In genomic region chr1:77496468-77497181, GRCm38 (mm10) we compare ENCODE assay signal across 7 mouse cellular contexts. TPM values are rescaled to one million over a fixed set of nuclear protein-coding genes. Genes with fewer than 3 reads are reported as not detected.
DNase-seq lines count a peak whose midpoint lies in the region; ATAC-seq lines count a peak whose summit lies in the region.

No protein-coding gene starts in this region.

- peaks cover 59% of the 10 kb centered on the region for H3K4me1 ChIP-seq in hindbrain, embryonic 14.5 days (replicated peaks; ENCODE audit: control insufficient read depth, insufficient read depth, low read length)
- H3K4me1 ChIP-seq in neural tube, embryonic 13.5 days (replicated peaks): peaks cover 80% of the 10 kb centered on the region

- H3K4me2 ChIP-seq in hindbrain, embryonic 14.5 days (replicated peaks): peak overlapping the region; percentile 40
- H3K4me2 ChIP-seq in neural tube, embryonic 13.5 days: peak overlapping the region; percentile 49

- H3K9me3 ChIP-seq in hindbrain, embryonic 14.5 days (ENCODE audit: control insufficient read depth, low read length): no peaks in the 10 kb centered on the region
- no peaks in the 10 kb centered on the region for H3K9me3 ChIP-seq in neural tube, embryonic 13.5 days

- intact Hi-C loops in left cerebral cortex, postnatal 10 days (cut with DNase I): no loop called here

- H3K27ac ChIP-seq in hindbrain, embryonic 14.5 days: peak overlapping the region; percentile 6; the same call in 1 of the 2 replicates
- peak overlapping the region; percentile 74 for H3K27ac ChIP-seq in neural tube, embryonic 13.5 days (replicated peaks)

- WGBS in hindbrain, embryonic 14.5 days: 6% methylated on average over 11 of the region's 11 CpGs
- WGBS in neural tube, embryonic 13.5 days: 9% methylated on average over 11 of the region's 11 CpGs

- peak; percentile 86 for ATAC-seq in hindbrain, embryonic 14.5 days (ENCODE audit: low FRiP score)
- ATAC-seq in neural tube, embryonic 13.5 days (ENCODE audit: low read depth): peak; percentile 92

- H3K36me3 ChIP-seq in hindbrain, embryonic 14.5 days (replicated peaks; ENCODE audit: control insufficient read depth, insufficient read depth): no peaks in the 10 kb centered on the region
- no peaks in the 10 kb centered on the region for H3K36me3 ChIP-seq in neural tube, embryonic 13.5 days

- peak; percentile 46 to 58 for DNase-seq in layer of hippocampus, postnatal 10 days (ENCODE audit: low spot score in 2 of 2)
- no peak for DNase-seq in layer of hippocampus, adult 11-12 months (ENCODE audit: low spot score)
- peak; percentile 29 for DNase-seq in embryo, embryonic 11.5 days (ENCODE audit: low read depth, low spot score)
- peak; percentile 59 for DNase-seq in hindbrain, embryonic 14.5 days (ENCODE audit: low spot score)
- DNase-seq in left cerebral cortex, postnatal 10 days (ENCODE audit: extremely low spot score in 1 of 2, low spot score in 2 of 2): no peak
- DNase-seq in left cerebral cortex, adult 11 months (ENCODE audit: low spot score): no peak

- no peak overlapping the region for H3K4me3 ChIP-seq in hindbrain, embryonic 14.5 days (replicated peaks; ENCODE audit: low read length)
- H3K4me3 ChIP-seq in neural tube, embryonic 13.5 days: peak overlapping the region; percentile 5

- peak overlapping the region; percentile 4 for H3K9ac ChIP-seq in hindbrain, embryonic 14.5 days
- peak overlapping the region; percentile 31; the same call in 1 of the 2 replicates for H3K9ac ChIP-seq in neural tube, embryonic 13.5 days

- no peaks in the 10 kb centered on the region for H3K27me3 ChIP-seq in hindbrain, embryonic 14.5 days (ENCODE audit: control insufficient read depth, insufficient read depth, low read length)
- no peaks in the 10 kb centered on the region for H3K27me3 ChIP-seq in neural tube, embryonic 13.5 days

RNA-seq across cellular contexts. Expression of gene Epha4, which starts 18.3 kb away (rescaled TPM):
- total RNA-seq in layer of hippocampus, postnatal 10 days (2021): 100 to 1,000 TPM; 303 to 317 TPM
- polyA plus RNA-seq in hindbrain, embryonic 14.5 days (2014; fragmentation: Nextera tagmentation; extraction: Ambion mirVana): 49.3 and 50.0 TPM in 2 replicates
- 27.0 and 29.0 TPM in 2 replicates for polyA plus RNA-seq in neural tube, embryonic 13.5 days (2015; fragmentation: Nextera tagmentation; extraction: Ambion mirVana)
- 100 to 1,000 TPM; 215 to 239 TPM for total RNA-seq in left cerebral cortex, postnatal 10 days (2021)

Comparison
In these comparisons a context has a peak if more than half of its experiments do, and no peak if none do; other contexts are left out.
1. DNase-seq: peak in layer of hippocampus, postnatal 10 days (2 of 2), embryo, embryonic 11.5 days (single experiment) and hindbrain, embryonic 14.5 days (single experiment); none in layer of hippocampus, adult 11-12 months (single experiment), left cerebral cortex, postnatal 10 days (0 of 2) and left cerebral cortex, adult 11 months (single experiment).